Mouse (Mus musculus) forebrain, postnatal 0 days (tissue): ENCODE measurements at regions not wholly inside any gene's neighbourhood (a gene's known extent, or its start where the extent isn't known, plus 50 kb on each side); places are given as distances from the start of the nearest gene placed in this dataset.

Experiments
- ATAC-seq: fragments of 200-750 bp; cut with Nextera tagmentation; 2 replicates; pipeline ENCODE4 v1.8.0; 2017; ENCODE audit warnings: mild to moderate bottlenecking, moderate library complexity
- DNase-seq: peaks from one replicate; pipeline ENCODE4 v3.0.0-alpha.2; 2015
- H3K27ac ChIP-seq: fragments of 300-500 bp; sonication (generic); 2 replicates; pipeline ENCODE4 v1.5.1; 2014; ENCODE audit warnings: low read depth, mild to moderate bottlenecking, antibody characterized with exemption, low read length, moderate library complexity, mixed read lengths
- H3K27me3 ChIP-seq: fragments of 300-500 bp; sonication (generic); 2 replicates; pipeline ENCODE4 v1.6.1; 2014; ENCODE audit warnings: mild to moderate bottlenecking, low read length, mixed read lengths; ENCODE audit not compliant: insufficient read depth
- H3K36me3 ChIP-seq: fragments of 300-500 bp; sonication (generic); 2 replicates; pipeline ENCODE4 v1.6.1; 2014; ENCODE audit warnings: mild to moderate bottlenecking, moderate library complexity; ENCODE audit not compliant: insufficient read depth
- H3K4me1 ChIP-seq: fragments of 300-500 bp; sonication (generic); 2 replicates; pipeline ENCODE4 v1.6.1; 2014; ENCODE audit warnings: antibody characterized with exemption; ENCODE audit not compliant: insufficient read depth
- H3K4me2 ChIP-seq: fragments of 300-500 bp; sonication (generic); 2 replicates; pipeline ENCODE4 v1.6.1; 2014; ENCODE audit warnings: low read depth, mild to moderate bottlenecking, moderate library complexity
- H3K4me3 ChIP-seq: fragments of 300-500 bp; sonication (generic); 2 replicates; pipeline ENCODE4 v1.5.1; 2014; ENCODE audit warnings: low read depth, low read length, mixed read lengths
- H3K9ac ChIP-seq: fragments of 300-500 bp; sonication (generic); 2 replicates; pipeline ENCODE4 v1.6.1; 2014; ENCODE audit warnings: mild to moderate bottlenecking
- H3K9me3 ChIP-seq: fragments of 300-500 bp; sonication (generic); 2 replicates; pipeline ENCODE4 v1.6.1; 2016; ENCODE audit warnings: low read length
- CTCF ChIP-seq: sonication (generic); IDR thresholded peaks from 2 replicates; pipeline ENCODE4 v1.5.1; 2016; ENCODE audit warnings: antibody characterized with exemption, control low read depth, low read depth
- WGBS: fragments of 180-500 bp; shearing (Covaris S2); extraction: QIAGEN DNeasy Blood & Tissue Kit; methylation state at CpG from one replicate; pipeline ENCODE4 v1.1.7; 2014; 5-methylcytosine and 5-hydroxymethylcytosine counted together

GRCm38 (mm10) chr8:126877039-126877365 lies 68.6 kb downstream of the Tomm20 start:
- Histone ChIP-seq H3K4me3 (no peak overlapping the region), H3K9ac (no peak overlapping the region), H3K4me1 (no peaks in the 10 kb centered on the region), H3K36me3 (no peaks in the 10 kb centered on the region), H3K27me3 (no peaks in the 10 kb centered on the region), H3K4me2 (no peak overlapping the region), H3K27ac (no peak overlapping the region), H3K9me3 (no peaks in the 10 kb centered on the region)
- WGBS = 88% methylated on average over 9 of the region's 9 CpGs
- TF ChIP-seq CTCF = no peak
- ATAC-seq = no peak
- DNase-seq = no peak

GRCm38 (mm10) chr8:126876300-126877038 lies 69.2 kb downstream of the Tomm20 start:
- Histone ChIP-seq H3K27ac (no peak overlapping the region), H3K36me3 (no peaks in the 10 kb centered on the region), H3K9me3 (no peaks in the 10 kb centered on the region), H3K27me3 (no peaks in the 10 kb centered on the region), H3K9ac (no peak overlapping the region), H3K4me3 (no peak overlapping the region), H3K4me1 (0 out of 2 replicates have a peak, but pooled peaks cover 1% of the 10 kb centered on the region), H3K4me2 (no peak overlapping the region)
- no peak for TF ChIP-seq CTCF
- DNase-seq = no peak
- WGBS = 68% methylated on average over 9 of the region's 9 CpGs
- no peak for ATAC-seq

GRCm38 (mm10) chr8:126875491-126876155 lies 70.0 kb downstream of the Tomm20 start:
- Histone ChIP-seq H3K27me3 (no peaks in the 10 kb centered on the region), H3K9me3 (no peaks in the 10 kb centered on the region), H3K36me3 (no peaks in the 10 kb centered on the region), H3K27ac (no peak overlapping the region), H3K9ac (no peak overlapping the region), H3K4me3 (no peak overlapping the region), H3K4me2 (no peak overlapping the region), H3K4me1 (0 out of 2 replicates have a peak, but pooled peaks cover 3% of the 10 kb centered on the region)
- no peak for DNase-seq
- 96% methylated on average over 7 of the region's 7 CpGs for WGBS
- ATAC-seq = no peak
- TF ChIP-seq CTCF = no peak

GRCm38 (mm10) chr8:126874846-126875245 lies 70.8 kb downstream of the Tomm20 start:
- peak; percentile 27 for TF ChIP-seq CTCF
- Histone ChIP-seq H3K27me3 (no peaks in the 10 kb centered on the region), H3K36me3 (no peaks in the 10 kb centered on the region), H3K27ac (no peak overlapping the region), H3K9ac (no peak overlapping the region), H3K4me3 (no peak overlapping the region), H3K4me2 (no peak overlapping the region), H3K9me3 (no peaks in the 10 kb centered on the region), H3K4me1 (0 out of 2 replicates have a peak, but pooled peaks cover 3% of the 10 kb centered on the region)
- WGBS = 98% methylated on average over 1 of the region's 1 CpGs
- ATAC-seq (no peak), DNase-seq (no peak)

GRCm38 (mm10) chr8:126874126-126874730 lies 71.4 kb downstream of the Tomm20 start:
- 83% methylated on average over 6 of the region's 6 CpGs for WGBS
- no peaks in the 10 kb centered on the region for H3K27me3 ChIP-seq
- H3K4me2 ChIP-seq = no peak overlapping the region
- 0 out of 2 replicates have a peak, but pooled peaks cover 3% of the 10 kb centered on the region for H3K4me1 ChIP-seq
- H3K27ac ChIP-seq = no peak overlapping the region
- no peak overlapping the region for H3K9ac ChIP-seq
- H3K9me3 ChIP-seq = no peaks in the 10 kb centered on the region
- DNase-seq (no peak), ATAC-seq (no peak)
- no peak for TF ChIP-seq CTCF
- H3K4me3 ChIP-seq = no peak overlapping the region
- no peaks in the 10 kb centered on the region for H3K36me3 ChIP-seq

GRCm38 (mm10) chr8:126873306-126873705 lies 72.3 kb downstream of the Tomm20 start:
- H3K4me1 ChIP-seq = 0 out of 2 replicates have a peak, but pooled peaks cover 3% of the 10 kb centered on the region
- 80% methylated on average over 7 of the region's 7 CpGs for WGBS
- H3K9ac ChIP-seq = no peak overlapping the region
- no peaks in the 10 kb centered on the region for H3K36me3 ChIP-seq
- ATAC-seq (no peak), DNase-seq (no peak)
- no peak overlapping the region for H3K4me3 ChIP-seq
- no peak overlapping the region for H3K4me2 ChIP-seq
- no peaks in the 10 kb centered on the region for H3K27me3 ChIP-seq
- H3K27ac ChIP-seq = no peak overlapping the region
- H3K9me3 ChIP-seq = no peaks in the 10 kb centered on the region
- no peak for TF ChIP-seq CTCF

- no peak overlapping the region for H3K27ac ChIP-seq
- no peak overlapping the region for H3K4me3 ChIP-seq
- DNase-seq (no peak), ATAC-seq (no peak)
- H3K36me3 ChIP-seq = no peaks in the 10 kb centered on the region
- H3K27me3 ChIP-seq = no peaks in the 10 kb centered on the region
- H3K9ac ChIP-seq = no peak overlapping the region
- H3K9me3 ChIP-seq = no peaks in the 10 kb centered on the region
- H3K4me2 ChIP-seq = no peak overlapping the region
- WGBS = 91% methylated on average over 4 of the region's 4 CpGs
- TF ChIP-seq CTCF = no peak
- 0 out of 2 replicates have a peak, but pooled peaks cover 3% of the 10 kb centered on the region for H3K4me1 ChIP-seq
Observed at GRCm38 (mm10) chr8:126872574-126872973, 73.1 kb downstream of the Tomm20 start.
